Mouse (Mus musculus) left cerebral cortex, postnatal 36 days (tissue): Measurements from ENCODE around the gene Prg3. TPM values are rescaled to one million over a fixed set of nuclear protein-coding genes. Genes with fewer than 3 reads are reported as not detected.
A peak's percentile ranks its signal among the peaks of the same experiment; 100 is the strongest.

Experiments used
- DNase-seq, 2 experiments: peaks; one replicate each; pipeline ENCODE4 v3.0.0; 2021 to 2022; ENCODE audit warnings: low spot score in 2 of 2, mixed read lengths in 1 of 2
- intact Hi-C: fragments of 180-260 bp; cut with DNase I; formaldehyde crosslinking; loops from one replicate; pipeline ENCODE4 v1.15.1; 2025
- total RNA-seq, 2 experiments: library from RNA; stranded (reverse); gene quantifications; 2 replicates each; pipeline ENCODE4 v1.2.3; 2021

Gene Prg3
- not detected for total RNA-seq

DNA sequence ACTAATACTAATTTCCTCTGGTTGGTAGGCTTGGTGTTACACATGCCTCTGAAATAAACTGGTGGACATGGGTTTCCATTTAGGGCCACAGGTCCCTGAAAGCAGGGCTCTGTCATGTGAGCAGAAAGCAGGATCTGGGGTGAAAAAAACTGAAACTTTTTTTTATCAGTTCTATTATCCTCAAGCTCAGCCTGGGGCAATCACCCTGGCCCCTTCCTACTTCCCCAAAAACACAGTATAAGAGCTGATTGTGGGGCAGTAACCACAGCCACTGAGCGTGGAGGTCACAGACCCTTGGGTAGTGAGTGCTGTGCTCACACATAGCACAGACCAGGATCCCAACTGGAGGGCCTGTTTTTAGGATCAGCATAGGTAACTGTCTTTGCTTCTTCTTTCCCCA, at the start of gene Prg3:
Gene Prg3, plus strand, starts transcription at position 286 of the 400 bp plus-strand sequence.
- intact Hi-C loops, result no loop called here
- no peak for DNase-seq

DNA sequence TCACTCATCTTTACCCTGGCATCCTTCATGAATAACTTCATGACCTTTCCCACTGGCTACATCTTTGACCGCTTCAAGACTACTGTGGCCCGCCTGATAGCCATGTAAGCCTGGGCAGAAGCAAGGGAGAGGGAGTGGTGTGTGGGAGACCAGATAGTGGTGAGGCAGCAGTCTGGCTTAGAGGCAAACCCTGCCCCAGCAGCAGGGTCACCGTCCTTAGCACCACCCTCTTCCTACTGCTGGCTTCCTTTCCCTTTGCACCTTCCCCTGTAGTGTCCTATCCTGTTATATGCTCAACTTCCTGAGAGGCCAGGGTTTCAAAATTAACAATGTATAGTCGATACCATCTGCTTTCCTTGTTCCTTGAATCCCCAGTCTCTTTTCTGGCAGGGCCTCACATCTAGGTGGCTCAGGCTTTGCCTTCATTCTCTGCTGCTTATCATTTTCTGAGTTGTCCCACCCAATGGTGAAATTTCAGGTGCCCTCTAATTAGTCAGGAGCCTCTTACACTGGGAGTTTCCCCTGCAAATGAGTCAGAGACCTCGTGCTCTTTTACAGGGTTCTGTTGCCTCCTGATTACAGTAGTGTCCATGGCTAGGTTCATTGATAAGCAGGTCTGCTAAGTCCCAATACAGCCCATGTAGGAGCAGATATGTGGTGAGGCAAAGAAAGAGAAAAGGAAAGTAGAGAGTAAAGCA, 49.6 kb upstream of the Prg3 start:
- DNase-seq, result no peak
- intact Hi-C loops, result no loop called here

DNA sequence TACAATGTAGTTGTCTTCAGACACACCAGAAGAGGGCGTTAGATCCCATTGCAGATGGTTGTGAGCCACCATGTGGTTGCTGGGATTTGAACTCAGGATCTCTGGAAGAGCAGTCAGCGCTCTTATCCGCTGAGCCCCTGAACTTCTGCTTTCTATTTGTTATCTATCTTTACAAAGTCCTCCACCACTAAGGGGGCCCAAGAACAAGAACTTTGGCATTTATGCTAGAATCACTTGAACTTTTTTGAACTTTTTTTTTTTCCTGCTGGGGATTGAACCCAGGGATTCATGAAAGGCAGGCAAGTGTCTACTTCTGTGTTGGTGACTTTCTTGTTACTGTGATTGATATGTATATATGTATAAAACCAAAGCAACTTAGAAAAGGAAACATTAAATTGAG, 48.7 kb upstream of the Prg3 start:
- intact Hi-C loops, result no loop called here
- no peak for DNase-seq

DNA sequence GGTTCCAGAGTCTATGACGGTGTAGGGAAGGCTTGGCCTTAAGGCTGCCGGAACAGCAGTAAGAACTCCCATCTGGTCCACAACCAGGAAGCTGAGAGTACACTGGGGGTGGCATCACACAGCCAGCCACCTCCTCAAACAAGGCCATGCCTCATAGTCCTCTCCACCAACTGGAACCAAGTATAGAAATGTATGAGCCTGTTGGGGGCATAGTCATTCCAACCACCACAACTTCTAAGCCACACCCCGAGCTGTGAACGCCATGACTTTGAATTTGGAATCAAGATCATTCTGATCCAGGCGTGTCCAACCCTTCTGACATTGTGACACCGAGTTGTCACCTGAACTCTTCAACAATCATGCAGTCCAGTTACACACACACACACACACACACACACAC, 48.3 kb upstream of the Prg3 start:
- intact Hi-C loops, result no loop called here
- no peak for DNase-seq

DNA sequence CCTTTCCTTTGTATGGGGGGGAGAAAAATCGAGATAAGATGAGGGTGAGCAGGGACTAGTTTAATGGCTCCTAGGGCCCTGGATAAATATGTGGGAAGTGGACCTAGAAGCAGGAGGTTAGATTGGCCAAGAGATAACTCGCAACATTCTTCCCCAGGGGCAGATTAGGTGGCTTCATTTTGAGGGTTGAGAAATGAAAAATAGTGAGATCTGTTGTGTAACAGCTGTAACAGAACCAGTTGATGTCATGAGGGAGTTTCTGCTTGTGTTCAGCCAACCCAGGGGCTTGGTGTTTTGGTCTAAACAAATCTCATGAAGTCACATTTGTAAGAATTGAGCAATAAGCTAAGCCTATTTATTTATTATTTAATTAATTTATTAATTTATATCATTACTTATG, 46.7 kb upstream of the Prg3 start:
- intact Hi-C loops, result no loop called here
- DNase-seq, result no peak

DNA sequence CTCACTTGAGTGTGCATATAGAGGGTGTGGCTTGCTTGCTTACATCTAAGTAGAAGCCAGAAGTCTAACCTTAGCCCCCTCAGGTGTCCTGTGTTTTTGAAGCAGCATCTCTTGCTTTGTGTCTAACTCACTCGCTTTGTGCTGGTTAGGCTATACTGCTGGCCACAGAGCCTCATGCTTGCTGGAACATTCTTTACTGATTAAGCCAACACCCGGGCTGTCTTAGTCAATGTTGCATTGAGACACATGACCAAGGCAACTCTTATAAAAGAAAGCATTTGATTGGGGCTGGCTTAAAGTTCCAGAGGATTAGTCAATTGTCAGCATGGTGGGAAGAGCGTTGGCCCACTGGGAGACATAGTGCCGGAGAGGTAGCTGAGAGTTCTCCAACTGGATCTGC, 46.2 kb upstream of the Prg3 start:
- intact Hi-C loops, result no loop called here
- DNase-seq, result no peak

DNA sequence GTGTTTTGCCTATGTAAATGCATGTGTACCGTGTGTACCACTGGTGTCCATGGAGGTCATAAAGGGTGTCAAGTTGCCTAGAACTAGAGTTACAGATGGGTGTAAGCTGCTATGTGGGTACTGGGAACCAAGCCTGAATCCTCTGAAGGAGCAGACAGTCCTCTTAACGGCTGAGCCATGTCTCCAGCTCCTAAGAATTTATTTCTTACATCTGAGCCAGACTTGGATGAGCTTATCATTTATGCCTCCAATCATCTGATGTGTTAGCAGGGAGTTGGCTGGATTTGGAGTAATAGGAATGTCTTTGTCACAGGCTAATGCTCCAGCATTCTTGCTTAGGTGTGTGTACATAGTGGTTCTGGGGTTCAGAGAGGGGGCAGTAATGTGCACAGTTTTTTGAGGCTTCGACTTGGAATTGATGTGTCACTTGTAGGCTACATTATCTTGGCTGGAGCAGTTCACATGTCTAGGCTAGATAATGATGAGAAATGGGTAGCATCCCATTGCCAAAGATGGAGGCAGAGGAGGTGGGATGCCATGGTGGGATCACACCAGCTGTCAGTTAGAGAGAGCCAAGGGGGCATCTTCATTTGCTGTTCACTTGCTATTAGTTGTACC, 40.8 kb upstream of the Prg3 start:
- DNase-seq, result no peak
- intact Hi-C loops, result no loop called here

DNA sequence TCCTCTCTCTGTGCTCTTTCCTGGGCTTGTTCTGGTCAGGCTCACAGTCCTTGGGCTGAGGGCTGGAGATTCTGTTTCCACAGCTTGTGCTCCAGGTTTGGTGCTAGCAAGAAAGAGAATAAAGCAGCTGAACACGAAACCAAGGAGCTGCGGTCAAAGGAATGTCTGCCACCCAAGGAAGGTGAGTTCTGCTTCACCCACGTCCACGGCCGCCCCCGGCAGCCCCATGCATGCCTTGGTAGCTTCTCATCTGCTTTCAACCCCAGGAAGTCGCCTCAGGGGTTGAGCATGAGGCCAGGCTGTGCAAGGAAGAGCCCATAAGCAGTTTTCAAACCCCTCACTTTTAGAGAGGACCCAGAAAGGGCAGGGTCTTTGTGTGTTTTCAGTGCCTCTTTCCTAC, 39.8 kb upstream of the Prg3 start:
- DNase-seq, result no peak
- intact Hi-C loops, result no loop called here

DNA sequence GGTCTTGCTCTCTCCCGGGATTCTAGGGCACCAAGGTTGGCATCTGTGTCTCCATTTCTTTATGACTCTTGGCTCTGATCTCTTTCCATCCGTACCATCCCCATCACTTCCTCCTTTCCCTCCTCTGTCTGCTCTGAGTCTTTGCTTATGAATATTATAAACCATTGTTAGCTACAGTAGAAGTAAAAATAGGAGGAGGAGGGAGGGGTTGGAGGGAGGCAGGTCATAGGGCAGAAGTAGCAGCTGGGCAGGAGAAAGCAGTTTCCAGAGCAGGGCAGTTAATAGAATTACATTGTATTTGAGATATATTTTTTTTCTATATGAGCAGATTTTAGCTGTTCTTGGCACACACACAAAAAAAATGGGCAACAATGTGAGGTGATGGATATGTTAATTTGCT, 39.3 kb upstream of the Prg3 start:
- DNase-seq, result no peak
- intact Hi-C loops, result no loop called here

DNA sequence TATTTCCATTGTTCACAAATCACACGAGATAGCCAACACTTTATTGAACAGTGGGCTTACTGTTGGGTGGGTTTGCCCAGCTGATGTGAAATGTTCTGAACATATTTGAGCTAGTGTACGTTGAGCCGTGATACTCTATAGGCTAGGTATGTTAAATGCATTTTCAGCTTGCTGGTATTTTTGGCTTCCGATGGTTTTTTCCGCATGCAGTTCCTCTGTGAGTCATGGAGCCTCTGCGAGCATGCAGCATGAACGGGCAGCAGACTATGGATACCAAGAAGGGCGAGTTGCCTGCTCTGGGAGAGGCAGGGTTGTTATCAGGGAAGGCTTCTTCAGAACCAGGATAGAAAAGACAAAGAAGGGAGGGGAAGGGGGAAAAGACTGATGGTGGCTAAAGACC, 37.0 kb upstream of the Prg3 start:
- intact Hi-C loops, result loop anchor here (10.0 kb wide), 1 partner anchor 54 kb away; no protein-coding TSS in a partner anchor
- peak in 1 of 2 experiments; percentile 17 for DNase-seq

DNA sequence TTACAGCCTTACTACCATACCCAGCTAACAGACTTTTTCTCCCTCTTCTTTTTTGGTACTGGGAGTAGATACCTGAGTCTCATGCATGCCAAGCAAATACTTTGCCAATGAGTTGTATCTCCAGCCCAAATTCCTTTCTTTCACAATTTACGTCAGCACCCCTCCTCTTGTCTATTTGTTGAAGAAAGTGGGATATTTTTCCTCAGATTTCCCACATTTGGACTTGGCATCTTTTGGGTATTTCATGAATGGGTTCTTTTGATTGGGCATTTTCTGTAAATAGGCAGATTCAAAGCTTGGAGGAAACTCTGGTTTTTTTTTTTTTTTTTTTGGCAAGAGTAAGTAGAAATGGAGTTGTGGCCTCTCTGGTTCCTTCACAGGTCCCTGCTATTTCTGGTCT, 35.8 kb upstream of the Prg3 start:
- intact Hi-C loops, result loop anchor here (10.0 kb wide), 1 partner anchor 53 kb away; no protein-coding TSS in a partner anchor
- no peak for DNase-seq

DNA sequence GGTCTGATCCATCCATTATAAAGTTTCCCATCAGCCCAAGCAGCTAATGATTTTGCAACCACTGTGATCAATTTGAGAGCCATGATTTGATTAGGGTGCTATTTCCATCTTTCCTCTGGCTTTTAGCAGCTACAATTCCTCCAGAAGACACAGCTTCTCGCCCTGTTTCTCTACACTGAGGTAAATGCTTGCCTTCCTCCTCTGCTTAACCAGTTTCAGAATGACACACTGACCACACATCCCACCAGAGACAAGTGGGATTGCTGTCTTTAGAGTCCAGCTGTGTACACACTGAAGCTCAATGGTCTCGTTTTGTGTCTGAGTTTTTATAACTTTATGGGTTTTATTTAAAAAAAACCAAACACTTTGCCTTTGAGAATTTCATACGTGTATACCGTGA, 35.3 kb upstream of the Prg3 start:
- intact Hi-C loops, result loop anchor here (10.0 kb wide), 1 partner anchor 52 kb away; no protein-coding TSS in a partner anchor
- no peak for DNase-seq

DNA sequence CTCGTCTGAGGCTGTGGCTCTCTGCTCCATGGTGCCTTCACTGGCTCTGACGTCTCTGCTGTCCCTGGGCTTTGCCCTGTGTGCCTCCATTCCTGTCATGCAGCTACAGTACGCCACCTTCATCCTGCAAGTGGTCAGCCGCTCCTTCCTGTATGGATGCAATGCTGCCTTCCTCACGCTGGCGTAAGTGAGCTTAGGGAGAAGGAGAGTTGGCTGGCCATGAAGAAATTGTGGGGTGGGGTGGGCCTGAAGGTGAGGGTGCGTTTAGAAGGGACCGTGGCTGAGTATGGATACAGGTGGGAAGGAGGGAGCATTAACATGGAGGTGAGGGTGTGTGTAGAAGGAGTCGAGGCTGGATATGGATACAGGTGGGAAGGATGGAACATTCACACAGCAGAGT, 32.6 kb upstream of the Prg3 start:
- no peak for DNase-seq
- intact Hi-C loops, result loop anchor here (10.0 kb wide), 1 partner anchor 49 kb away; no protein-coding TSS in a partner anchor

DNA sequence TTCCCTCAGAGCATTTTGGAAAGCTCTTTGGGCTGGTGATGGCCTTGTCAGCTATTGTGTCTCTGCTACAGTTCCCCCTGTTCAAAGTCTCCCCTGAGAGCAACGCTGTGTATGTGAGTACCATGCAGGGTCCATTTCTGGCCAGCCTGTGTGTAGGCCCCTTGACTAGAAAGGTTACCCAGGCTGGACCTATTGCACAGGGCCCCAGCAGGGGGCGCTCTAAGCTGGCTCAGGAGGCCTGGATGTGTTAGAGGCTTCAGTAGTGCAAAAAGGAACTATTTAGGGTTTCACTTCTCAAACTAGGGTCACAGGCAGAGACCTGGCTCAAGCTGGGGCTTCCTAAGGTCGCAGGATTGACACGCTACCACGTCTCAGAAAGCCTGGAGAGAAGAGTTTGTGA, 31.7 kb upstream of the Prg3 start:
- DNase-seq, result peak; percentile 32 to 39
- intact Hi-C loops, result loop anchor here (10.0 kb wide), 1 partner anchor 49 kb away; no protein-coding TSS in a partner anchor

DNA sequence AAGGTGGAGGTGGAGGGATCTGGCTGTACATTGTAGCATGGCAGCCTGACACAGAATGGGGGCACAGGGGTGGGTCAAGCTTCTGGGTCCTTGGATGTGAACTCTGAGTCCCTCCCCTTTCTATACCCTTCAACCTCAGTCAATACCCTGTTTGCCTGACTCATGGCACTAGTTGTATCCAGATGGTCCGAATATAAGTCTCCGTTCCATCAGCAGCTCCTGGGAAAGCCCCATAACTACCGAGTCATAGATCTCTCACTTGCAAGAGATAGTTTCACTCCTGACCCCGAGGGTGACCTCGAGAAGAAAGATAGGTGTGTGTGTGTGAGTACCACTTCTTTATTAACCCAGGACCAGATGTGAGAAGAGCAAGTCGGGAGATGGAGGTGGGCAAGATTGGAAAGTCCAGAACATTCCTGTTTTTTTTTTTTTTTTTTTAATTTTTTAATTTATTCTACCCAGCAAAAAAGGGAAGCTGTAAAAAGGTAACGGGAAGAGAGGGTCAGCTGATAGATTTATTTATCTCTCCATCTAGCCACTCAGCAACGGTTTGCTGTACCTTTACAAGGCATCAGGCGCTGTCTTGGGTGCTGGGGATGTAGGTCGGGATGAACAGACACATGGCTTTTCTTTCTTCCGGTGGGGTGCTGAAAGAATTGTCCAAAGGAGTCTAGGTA, 29.3 kb upstream of the Prg3 start:
- intact Hi-C loops, result loop anchor here (10.0 kb wide), 1 partner anchor 46 kb away; no protein-coding TSS in a partner anchor
- no peak for DNase-seq

DNA sequence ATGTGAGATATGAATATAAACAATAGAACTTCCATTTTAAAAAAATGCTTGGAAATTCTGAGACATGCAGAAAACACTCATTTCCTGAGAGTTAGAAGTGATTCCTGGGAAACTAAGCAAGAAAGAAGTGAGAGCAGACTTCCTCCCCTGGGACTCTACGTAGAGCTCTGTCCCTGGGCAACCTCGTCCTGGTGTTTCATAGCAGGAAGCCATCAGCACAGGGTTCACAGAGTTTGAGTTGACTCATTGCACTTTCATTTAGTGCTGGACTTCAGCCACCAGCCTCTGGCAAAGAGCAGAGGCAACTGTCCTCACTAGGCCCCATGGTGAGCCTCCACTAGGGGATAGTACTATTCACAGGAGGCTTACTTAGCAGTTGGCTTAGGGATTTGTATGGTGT, 26.7 kb upstream of the Prg3 start:
- intact Hi-C loops, result no loop called here
- no peak for DNase-seq

DNA sequence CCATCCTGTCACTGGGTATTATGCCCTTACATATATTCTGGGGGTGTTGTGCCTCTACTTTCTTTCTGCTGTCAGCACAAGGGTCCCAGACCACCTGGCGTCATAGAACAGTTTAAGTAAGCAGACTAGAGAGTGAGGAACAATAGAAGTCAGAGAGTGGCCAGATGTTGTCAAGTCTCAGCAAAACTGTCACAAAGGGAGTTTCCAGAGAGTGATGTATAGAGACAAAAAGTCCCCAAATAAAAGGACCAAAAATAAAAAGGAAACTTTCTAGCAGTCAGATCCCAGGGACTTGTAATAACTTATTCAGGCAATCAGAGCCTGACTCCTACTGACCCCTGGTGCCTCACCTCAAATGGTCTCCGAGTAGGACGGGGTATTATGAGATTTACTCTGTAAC, 26.1 kb upstream of the Prg3 start:
- intact Hi-C loops, result no loop called here
- no peak for DNase-seq

DNA sequence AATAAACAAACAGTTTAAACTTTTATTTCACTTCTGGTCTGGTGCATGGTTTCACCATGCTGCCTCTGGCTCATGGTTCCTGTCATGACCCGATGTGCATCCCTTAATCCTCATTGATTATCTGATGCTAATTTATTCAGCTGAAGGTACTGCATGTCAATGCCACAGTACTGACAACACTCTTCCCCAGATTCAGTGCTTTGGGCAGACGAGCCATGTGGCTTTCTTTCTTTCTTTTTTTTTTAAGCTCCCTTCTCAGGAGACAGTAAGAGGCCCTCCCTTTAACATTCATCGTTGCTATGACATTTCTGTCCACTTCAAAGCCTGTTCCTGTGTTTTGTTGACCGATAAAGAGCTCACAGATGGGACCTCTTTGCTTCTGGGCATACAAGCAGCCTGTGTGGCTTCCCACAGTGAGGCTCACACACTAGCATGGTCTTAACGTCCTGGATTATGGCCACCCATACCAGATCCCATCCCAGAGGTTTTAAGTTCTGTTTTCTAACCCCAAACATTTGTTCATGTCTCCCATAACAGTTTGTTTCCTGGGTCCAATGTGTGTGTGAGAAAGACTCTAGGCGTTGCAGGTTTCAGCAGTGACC, 25.0 kb upstream of the Prg3 start:
- DNase-seq, result no peak

DNA sequence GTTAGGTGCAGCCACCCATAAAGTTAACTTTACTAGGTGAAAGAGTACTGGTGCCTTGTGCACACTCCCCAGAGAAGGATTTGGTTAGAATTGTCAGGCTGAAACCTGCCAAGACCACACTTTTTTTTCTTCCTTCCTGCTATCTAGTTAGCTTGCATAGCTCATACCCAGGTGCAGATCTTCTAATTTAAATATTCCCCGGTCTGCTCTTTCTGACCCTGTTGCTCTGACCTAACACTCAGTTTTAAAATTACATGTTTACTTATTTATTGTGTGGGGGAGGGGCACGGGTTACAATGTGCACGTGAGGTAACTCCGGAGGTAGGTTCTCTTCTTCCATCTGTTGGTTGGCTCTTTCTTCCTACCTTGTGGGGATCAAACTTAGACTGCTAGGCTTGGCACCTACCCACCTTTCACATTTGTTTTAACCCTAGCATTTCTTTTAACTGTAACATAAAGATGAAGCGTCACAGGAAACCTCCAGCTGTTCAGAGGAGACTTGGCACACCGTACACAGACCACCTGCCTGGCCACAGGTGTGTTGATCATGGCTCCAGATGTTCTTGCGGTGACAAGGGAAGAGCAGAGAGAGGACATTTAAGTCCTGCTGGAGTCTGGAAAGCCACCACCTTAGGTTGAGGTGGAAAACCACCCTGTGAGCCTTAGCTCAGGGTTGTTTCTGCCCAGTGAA, 23.8 kb upstream of the Prg3 start:
- intact Hi-C loops, result no loop called here
- no peak for DNase-seq

More for the DNA sequence above, 25.0 kb upstream of the Prg3 start:
- intact Hi-C loops, result no loop called here
